Mouse (Mus musculus): ENCODE measurements at regions not wholly inside any gene's neighbourhood (a gene's known extent, or its start where the extent isn't known, plus 50 kb on each side); places are given as distances from the start of the nearest gene placed in this dataset.

- Histone ChIP-seq H3K4me3 (ENCODE audit: low read length) (no peak overlapping the region), H3K4me1 (ENCODE audit: insufficient read depth, low read length) (no peaks in the 10 kb centered on the region), H3K9me3 (ENCODE audit: low read length) (no peaks in the 10 kb centered on the region), H3K27me3 (ENCODE audit: insufficient read depth, low read length) (no peaks in the 10 kb centered on the region), H3K36me3 (ENCODE audit: insufficient read depth, low read length) (no peaks in the 10 kb centered on the region), H3K4me2 (ENCODE audit: low read depth, low read length) (no peak overlapping the region), H3K9ac (replicated peaks; ENCODE audit: low read length) (no peak overlapping the region), H3K27ac (no peak overlapping the region)
- DNase-seq (ENCODE audit: low spot score) (no peak), ATAC-seq (no peak)
- no peak for TF ChIP-seq CTCF (IDR thresholded peaks at IDR 0.05; ENCODE audit: low read depth)
- 73% methylated on average over 6 of the region's 6 CpGs for WGBS
Observed at GRCm38 (mm10) chr9:9289570-9289969, 50.7 kb upstream of the Arhgap42 start.

Measured in hindbrain, postnatal 0 days (tissue).